Mouse (Mus musculus): Measurements from ENCODE around the gene Gtf3c5.

Gtf3c5 gene

GRCm38 (mm10) chr2:28583651-28584050 lies at the start of gene Gtf3c5:
TSS of gene Gtf3c5 (minus strand) at chr2:28583751.
- no peak for DNase-seq (ENCODE audit: low spot score in 2 of 2)

GRCm38 (mm10) chr2:28633136-28633535 lies 49.6 kb upstream of the Gtf3c5 start:
- DNase-seq (ENCODE audit: low spot score in 2 of 2): no peak

GRCm38 (mm10) chr2:28632626-28633025 lies 49.1 kb upstream of the Gtf3c5 start:
- no peak for DNase-seq (ENCODE audit: low spot score in 2 of 2)

GRCm38 (mm10) chr2:28629911-28630381 lies 46.4 kb upstream of the Gtf3c5 start:
- no peak for DNase-seq (ENCODE audit: low spot score in 2 of 2)

- DNase-seq (ENCODE audit: low spot score in 2 of 2): no peak
Observed at GRCm38 (mm10) chr2:28628053-28628452, 44.5 kb upstream of the Gtf3c5 start.

- DNase-seq (ENCODE audit: low spot score in 2 of 2): no peak
Observed at GRCm38 (mm10) chr2:28626038-28626437, 42.5 kb upstream of the Gtf3c5 start.

- DNase-seq (ENCODE audit: low spot score in 2 of 2): no peak
Observed at GRCm38 (mm10) chr2:28624870-28625269, 41.3 kb upstream of the Gtf3c5 start.

GRCm38 (mm10) chr2:28622521-28623124 lies 39.1 kb upstream of the Gtf3c5 start:
- DNase-seq (ENCODE audit: low spot score in 2 of 2): peak in 1 of 2 experiments; percentile 44

- no peak for DNase-seq (ENCODE audit: low spot score in 2 of 2)
Observed at GRCm38 (mm10) chr2:28621664-28622171, 38.2 kb upstream of the Gtf3c5 start, which contains the start of gene Gfi1b. TSS of gene Gfi1b (minus strand) at chr2:28621982.

- DNase-seq (ENCODE audit: low spot score in 2 of 2): no peak
Observed at GRCm38 (mm10) chr2:28621111-28621510, 37.6 kb upstream of the Gtf3c5 start.

GRCm38 (mm10) chr2:28620522-28620921 lies 37.0 kb upstream of the Gtf3c5 start:
- no peak for DNase-seq (ENCODE audit: low spot score in 2 of 2)

- no peak for DNase-seq (ENCODE audit: low spot score in 2 of 2)
Observed at GRCm38 (mm10) chr2:28619369-28619768, 35.8 kb upstream of the Gtf3c5 start.

GRCm38 (mm10) chr2:28618777-28619336 lies 35.3 kb upstream of the Gtf3c5 start:
- no peak for DNase-seq (ENCODE audit: low spot score in 2 of 2)

GRCm38 (mm10) chr2:28617498-28618486 lies 34.2 kb upstream of the Gtf3c5 start:
- DNase-seq (ENCODE audit: low spot score in 2 of 2): no peak

GRCm38 (mm10) chr2:28616874-28617273 lies 33.3 kb upstream of the Gtf3c5 start:
- no peak for DNase-seq (ENCODE audit: low spot score in 2 of 2)

GRCm38 (mm10) chr2:28616358-28616757 lies 32.8 kb upstream of the Gtf3c5 start:
- no peak for DNase-seq (ENCODE audit: low spot score in 2 of 2)

- DNase-seq (ENCODE audit: low spot score in 2 of 2): no peak
Observed at GRCm38 (mm10) chr2:28613599-28613998, 30.0 kb upstream of the Gtf3c5 start.

GRCm38 (mm10) chr2:28612436-28613063 lies 29.0 kb upstream of the Gtf3c5 start:
- no peak for DNase-seq (ENCODE audit: low spot score in 2 of 2)

- no peak for DNase-seq (ENCODE audit: low spot score in 2 of 2)
Observed at GRCm38 (mm10) chr2:28611407-28611787, 27.8 kb upstream of the Gtf3c5 start.

GRCm38 (mm10) chr2:28610716-28611406 lies 27.3 kb upstream of the Gtf3c5 start:
- DNase-seq (ENCODE audit: low spot score in 2 of 2): peak in 1 of 2 experiments; percentile 59

- no peak for DNase-seq (ENCODE audit: low spot score in 2 of 2)
Observed at GRCm38 (mm10) chr2:28609851-28610250, 26.3 kb upstream of the Gtf3c5 start.
